Mouse (Mus musculus) liver, postnatal 0 days (tissue): Measurements from ENCODE around the gene Fam83c.

Experiments used
- CTCF ChIP-seq: sonication (generic); IDR thresholded peaks from 2 replicates; pipeline ENCODE4 v1.5.1; 2016; ENCODE audit warnings: antibody characterized with exemption, low read depth
- EP300 ChIP-seq: IDR thresholded peaks from 2 replicates; pipeline ENCODE4 v1.6.1; 2016; ENCODE audit warnings: antibody characterized with exemption, low read depth, mild to moderate bottlenecking

GRCm38 (mm10) chr2:155778004-155778403, 56.6 kb downstream of the Fam83c start:
- TF ChIP-seq CTCF (no peak), EP300 (no peak)
